Mouse (Mus musculus): ENCODE measurements around the gene Epb41l3.

GRCm38 (mm10) chr17:69221377-69221776 lies 145.9 kb downstream of the Epb41l3 start:
- TF ChIP-seq TAL1 (IDR thresholded peaks at IDR 0.05; ENCODE audit: low read length) (no peak), GATA1 (IDR thresholded peaks at IDR 0.05; ENCODE audit: low read length) (no peak)
